Mouse (Mus musculus) heart, adult 9 months (tissue): Measurements from ENCODE around the gene Cryge.
A peak's percentile ranks its signal among the peaks of the same experiment; 100 is the strongest.
"Not testable (repeated sequence)": the region's sequence is repeated elsewhere in the genome, so short reads cannot be mapped to it uniquely, and the experiment has no call there.

Experiments
- DNase-seq, 2 experiments: peaks; one replicate each; pipeline ENCODE4 v3.0.0; 2022; ENCODE audit warnings: low spot score in 2 of 2

Gene Cryge

DNA sequence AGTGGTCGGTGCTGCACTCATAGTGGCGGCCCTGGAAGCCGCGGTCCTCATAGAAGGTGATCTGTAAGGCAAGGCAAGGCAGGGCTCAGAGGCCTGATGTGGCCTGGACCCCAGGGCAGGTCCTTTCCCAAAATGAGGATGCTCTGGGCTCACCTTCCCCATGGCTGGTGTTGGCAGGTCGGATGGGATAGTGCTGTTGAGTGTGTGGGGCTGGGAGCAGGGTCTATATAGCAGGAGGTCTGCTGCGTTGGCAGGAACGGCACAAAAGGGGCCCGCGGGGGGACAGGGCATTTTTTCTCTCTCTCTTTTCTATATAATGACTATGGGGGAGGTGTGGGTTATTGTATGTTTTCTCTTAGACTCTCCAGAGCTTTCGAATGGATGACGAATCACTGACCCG lies at the start of gene Cryge:
TSS of gene Cryge (minus strand) at position 198 of the 400 bp plus-strand sequence.
- DNase-seq = not testable (repeated sequence)

DNA sequence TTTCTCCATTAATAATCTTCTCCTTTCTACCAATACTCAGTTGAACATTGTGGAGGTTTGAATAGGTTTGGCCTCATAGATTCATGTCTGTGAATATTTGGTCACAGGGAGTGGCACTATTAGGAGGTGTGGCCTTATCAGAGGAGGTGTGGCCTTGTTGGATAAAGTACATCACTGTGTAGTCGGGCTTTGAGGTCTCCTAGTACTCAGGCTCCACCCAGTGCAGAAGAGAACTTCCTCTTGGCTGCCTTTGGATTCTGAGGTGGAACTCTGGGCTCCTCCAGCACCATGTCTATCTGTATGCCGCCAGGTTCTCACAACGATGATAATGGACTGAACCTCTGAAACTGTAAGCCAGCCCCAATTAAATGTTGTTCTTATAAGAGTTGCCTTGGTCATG lies 46.0 kb upstream of the Cryge start:
- DNase-seq = no peak

DNA sequence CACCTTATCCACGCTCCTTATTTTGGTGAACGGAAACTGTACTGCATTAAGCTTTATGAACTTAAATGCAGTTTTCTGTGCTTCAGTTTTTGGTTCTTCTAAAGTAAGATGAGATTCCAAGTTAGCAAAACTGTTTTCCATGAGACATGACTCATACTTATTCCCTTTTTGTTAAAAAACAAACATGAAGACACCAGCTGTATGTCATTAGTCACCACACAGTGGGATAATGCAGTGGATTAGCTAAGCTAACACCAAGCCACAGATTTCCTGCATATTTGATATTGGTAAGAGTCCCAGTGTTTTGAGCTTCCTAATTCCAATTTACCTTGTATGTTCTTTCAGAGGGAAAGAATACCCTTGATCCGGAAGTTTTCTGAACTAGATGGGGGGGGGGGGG lies 40.6 kb upstream of the Cryge start:
- DNase-seq = no peak

DNA sequence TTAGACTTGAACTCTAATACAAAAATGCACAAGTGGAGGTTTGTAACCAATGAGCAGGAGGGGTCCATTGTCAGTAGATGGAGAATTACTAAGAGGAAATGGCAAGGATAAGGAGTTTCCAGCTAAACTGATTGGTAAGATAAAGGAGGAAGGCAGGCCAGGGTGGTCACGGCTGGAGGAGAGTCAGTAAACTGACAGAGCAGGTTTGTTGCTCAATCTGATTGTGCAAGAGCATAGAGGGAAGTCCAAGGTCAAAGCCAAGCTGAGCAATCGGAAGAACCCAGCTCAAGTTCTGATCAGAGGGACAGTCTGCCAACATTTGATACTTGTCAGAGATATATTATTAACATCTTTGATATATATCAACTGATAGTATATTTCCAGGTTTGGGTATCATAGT lies 39.4 kb upstream of the Cryge start:
- DNase-seq = peak in 1 of 2 experiments; percentile 29

DNA sequence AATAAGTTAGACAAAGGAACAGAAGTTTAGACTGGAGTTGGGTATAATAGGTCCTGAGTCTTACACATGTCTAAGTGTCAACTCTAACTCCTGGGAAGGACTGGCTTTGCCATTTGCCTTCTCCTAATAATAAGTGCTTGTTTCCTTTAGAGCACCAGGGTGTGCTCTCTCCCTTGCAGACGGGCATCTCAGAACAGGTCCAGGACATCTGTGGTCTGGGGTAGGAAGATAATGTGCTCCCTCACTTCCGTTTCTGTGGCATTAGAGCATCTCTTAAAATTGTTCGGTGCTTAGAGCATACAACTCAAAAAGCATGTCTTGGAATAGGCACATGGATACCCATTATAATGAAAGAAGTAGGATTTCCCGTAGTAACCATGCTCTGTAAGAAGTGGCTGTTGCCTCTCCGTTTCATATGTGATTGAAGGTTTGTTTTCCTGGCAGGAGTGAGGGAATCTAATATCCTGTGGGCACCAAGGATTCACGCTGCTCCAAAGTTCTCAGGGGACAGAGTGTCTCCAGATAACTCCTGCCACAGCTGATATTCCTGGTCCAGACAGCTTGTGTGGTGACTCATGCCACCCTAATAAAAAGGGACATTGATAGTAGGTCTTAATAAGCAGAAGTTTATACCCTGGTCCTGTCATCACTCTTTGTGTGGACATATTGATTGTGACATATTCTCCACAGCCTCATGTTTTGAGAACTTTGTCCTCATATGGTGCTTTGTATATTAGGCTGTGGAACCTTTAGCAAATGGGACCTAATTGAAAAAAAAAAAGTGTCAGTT lies 37.8 kb upstream of the Cryge start:
- DNase-seq = no peak

DNA sequence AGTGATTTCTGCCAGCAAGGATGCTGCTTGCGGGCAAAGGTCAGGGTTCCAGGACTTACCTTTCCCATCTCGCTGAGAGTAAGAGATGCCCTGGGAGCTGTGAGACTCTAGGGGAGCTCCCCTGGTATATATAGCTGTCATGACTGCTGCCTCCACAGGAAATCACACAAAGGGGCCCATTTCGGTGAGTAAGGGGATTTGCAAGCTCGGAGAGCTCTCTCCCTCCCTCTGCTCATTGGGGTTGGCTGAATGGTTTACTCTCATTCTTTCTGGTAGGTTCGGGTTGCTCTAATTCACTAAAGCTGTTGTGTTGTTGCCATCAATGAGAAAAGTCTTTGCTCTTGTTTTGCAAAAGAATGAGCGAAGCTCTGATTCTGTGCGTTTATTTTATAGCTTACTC lies 31.2 kb upstream of the Cryge start, which contains the start of gene Crygb:
TSS of gene Crygb (minus strand) at position 101 of the 400 bp plus-strand sequence.
- no peak for DNase-seq

DNA sequence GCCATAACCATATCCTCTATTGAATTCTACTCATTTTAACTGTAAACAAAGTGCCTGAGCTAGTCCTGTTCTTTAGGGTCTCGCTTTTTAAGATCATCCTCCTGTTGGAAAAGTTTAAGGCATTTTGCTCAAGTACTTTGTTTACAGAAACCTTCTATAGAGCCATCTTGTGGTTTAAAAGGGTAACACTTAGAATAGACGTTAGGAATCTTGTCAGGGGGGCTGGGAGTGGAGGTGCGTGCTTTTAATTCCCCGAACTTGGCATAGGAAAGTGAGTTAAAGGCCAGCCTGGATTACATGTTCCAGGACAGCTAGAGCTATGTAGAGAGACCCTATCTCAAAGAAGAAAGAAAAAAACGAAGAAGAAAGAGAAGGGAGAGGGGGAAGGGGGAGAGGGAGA lies 24.7 kb upstream of the Cryge start:
- no peak for DNase-seq

DNA sequence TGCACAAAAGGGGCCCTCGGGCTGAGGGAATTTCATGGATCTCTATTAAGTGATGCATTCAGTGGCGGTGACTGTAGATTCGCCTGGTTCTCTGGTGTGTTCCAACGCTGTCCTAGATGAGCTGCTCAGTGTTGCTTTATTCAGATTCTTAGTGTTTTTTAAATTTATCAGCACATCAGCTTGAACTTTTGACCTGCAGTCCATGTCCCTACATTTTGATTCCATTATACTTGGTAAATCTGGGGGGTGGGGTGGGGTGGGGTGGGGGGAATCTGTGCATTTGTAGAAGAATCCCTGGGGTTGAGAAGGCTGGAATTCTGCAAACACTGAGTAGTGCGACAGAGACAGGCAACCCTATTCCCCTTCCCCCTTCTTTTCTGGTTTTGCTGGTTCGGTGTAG lies 22.6 kb upstream of the Cryge start, which contains the start of gene Crygc:
TSS of gene Crygc (minus strand) at position 101 of the 400 bp plus-strand sequence.
- no peak for DNase-seq

DNA sequence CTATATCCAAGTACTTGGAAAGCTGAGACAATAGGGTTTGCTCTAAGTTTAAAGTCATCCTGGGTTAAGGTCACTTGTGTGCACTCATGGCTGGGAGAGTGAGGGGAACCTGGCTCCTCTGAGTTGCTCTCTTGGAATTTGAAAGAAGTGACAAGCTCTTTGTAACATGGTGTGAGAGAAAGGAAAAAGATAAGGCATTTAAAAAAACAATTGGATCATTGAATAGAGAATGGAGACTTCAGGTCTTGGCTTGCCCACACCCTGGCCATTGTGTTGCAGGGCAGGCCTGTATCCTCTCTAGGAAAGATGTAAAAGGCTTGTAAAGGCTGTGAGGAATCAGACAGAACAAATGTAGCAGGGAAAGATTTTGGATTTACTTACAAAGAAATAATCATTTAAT lies 16.9 kb upstream of the Cryge start:
- no peak for DNase-seq

DNA sequence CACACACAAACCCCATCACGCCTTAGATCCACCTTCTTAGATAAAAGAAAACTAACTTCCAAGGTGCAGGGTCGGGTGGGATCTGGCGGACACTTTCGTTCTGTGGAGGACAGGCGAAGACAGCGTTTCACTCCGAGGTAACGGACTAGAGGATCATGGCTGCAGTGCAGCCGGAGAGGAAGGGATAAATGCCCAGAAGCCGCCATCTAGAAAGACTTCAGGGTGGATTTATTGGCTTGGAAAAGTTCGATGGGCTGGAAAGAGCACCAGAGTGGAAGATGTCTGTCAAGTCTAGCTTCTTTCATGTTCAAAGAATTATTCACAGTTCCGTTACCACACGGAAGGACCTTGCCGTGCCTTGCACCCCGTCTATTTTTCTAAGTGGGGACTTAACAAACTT lies 13.3 kb upstream of the Cryge start:
- DNase-seq = no peak

DNA sequence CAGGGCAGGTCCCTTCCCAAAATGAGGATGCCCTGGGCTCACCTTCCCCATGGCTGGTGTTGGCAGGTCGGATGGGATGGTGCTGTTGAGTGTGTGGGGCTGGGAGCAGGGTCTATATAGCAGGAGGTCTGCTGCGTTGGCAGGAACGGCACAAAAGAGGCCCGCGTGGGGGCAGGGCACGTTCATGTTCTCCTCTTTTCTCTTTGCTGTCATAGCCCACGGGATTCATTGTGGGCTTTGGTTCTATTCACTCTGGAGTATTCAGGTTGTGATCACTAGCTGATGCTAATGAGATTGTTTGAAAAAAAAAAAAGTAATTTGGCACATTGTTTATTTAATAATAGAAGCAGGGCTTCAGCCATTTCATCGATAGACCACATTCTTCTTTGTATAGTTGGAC lies 12.4 kb upstream of the Cryge start, which contains the start of gene Crygd:
TSS of gene Crygd (minus strand) at position 101 of the 400 bp plus-strand sequence.
- DNase-seq = no peak

DNA sequence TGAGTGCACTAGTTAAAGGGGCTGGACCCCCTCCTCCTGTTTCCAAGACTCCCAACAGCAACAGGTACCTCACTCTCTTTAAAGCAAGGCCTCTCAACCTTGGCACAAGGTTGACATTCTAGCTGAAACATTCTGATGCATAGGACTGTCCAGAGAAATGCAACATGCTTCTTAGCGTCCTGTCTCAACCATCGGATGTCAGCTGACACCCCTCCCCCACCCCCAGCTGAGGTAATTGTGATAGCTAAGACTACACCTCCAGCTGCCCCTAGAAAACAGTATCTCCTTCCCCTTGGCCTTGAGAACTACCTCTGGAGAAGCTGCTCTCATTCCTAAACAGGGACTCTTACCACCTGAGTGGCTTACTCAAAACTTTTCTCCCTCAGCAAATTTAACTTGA lies 1.2 kb upstream of the Cryge start:
- DNase-seq = no peak

DNA sequence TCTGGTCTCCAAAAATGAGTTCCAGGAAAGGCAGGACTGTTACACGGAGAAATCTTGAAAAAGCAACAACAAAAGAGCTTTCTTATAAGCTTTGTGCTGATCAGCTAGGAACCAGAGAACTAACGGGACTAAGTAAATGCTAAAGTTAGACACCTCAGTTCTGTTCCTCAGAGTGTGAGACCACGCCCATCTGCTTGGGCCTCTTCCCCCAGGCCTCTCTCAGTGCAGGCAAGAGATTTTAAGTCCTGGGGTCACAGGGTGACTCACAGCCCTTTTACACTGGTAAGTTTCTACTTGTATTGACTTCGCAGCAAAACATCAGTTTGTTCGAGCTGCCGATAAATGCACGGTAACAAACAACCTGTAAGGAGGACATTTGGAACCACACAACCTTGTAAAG lies 747 bp upstream of the Cryge start:
- no peak for DNase-seq

DNA sequence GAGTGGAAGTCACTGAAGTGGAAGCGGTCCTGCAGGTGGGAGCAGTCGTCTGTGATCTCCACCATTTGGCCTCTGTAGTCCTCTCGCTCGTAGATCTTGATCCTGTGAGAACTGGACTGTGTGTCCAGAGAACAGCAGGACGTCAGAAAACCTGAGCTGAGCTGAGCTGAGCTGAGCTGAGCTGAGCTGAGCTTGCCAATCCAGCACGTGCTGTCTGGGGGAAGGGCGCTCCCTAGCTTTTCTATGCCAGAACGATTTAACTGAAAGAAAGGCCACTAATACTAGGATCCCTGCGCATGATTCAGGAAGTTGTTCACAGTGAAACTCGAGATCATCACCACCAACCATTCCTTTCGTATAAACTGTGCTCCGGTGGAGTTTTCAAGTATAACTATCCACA lies 2.2 kb downstream of the Cryge start:
- DNase-seq = no peak

DNA sequence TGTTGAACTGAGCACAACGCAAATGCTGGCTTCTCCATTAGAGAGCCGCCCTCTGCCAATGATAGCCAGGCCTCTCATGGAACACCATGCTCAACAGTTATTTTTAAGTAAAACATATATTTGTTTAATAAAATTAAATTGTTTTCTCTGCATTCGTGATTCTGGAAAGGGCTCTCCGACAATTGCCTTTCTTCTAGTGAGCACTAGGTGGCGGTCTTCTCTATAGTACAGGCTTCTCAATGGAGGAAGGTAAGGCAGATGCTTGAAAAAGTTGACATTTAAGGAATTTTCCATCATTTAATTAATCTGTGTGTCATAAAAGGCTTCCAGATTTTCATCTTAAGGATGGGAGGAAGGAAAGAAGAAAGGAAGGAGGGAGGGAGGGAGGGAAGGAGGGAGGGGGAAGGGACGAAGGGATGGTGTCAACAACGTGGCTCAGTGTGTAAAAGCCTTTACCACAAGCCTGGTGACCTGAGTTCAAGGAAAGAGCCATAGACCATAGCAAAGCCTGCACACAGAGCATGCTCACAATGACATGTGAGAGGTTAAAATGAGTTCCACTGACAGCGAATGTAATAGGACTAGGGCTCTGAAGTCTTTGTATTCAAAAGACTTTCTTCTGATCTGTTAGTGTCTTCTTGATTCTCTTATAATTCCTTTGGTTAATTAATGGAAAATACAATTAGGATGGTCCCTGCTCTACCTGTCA lies 4.4 kb downstream of the Cryge start:
- peak in 1 of 2 experiments; percentile 4 for DNase-seq

DNA sequence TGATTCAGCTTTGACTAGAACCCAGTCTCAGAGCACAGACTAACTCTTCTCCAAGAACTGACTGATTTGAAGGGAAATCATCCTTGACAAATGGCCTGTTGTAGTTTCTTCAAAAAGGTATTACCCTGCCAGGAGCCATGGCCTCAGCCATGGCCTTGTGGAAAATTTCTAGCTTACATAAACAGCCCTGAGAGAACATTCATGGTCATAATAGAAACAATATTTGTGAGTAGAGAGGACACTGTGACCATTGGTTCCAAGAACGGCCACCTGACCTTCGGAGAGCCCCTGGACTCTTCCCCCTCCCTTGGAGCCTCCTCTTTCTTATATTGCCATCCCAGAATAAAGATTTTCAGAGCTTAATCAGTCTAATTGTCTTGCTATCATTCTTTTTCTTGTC lies 7.5 kb downstream of the Cryge start:
- DNase-seq = no peak

DNA sequence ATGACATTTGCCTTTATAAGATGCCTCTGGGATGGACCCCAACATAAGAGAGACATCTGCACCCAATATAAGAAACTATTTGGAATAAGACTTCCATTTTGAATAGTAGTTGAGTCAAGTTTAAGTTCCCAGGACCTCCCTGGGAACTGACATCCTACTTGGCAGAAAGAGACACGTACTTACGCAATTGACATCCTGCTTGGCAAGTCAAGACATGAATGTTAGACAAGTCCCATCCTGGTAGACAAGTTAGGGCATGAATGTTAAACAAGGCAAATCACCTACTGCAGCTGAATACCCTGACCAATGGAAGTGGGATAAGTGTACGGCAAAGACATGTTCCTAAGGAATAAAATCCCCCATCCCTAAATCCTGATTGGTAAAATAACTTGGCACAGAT lies 9.1 kb downstream of the Cryge start:
- DNase-seq = no peak

DNA sequence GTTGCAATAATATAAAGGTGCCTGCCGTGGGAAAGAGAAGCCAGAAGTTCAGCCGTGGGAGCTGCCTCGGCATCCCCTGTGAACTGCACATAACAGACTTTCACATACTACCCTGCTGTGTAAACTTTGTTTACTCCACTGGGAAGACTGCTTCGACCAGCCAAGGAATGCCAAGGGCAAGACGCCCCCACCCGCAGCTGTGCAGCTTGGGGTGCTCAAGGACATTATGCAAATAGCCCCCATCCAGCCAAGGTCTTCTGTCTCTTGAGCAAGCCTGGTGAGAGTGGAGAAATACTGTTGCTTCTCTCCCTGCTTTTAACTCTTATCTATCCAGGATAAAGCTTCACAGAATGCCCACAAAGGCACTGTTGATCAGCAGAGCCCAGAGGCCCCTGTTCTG lies 10.1 kb downstream of the Cryge start:
- DNase-seq = no peak

DNA sequence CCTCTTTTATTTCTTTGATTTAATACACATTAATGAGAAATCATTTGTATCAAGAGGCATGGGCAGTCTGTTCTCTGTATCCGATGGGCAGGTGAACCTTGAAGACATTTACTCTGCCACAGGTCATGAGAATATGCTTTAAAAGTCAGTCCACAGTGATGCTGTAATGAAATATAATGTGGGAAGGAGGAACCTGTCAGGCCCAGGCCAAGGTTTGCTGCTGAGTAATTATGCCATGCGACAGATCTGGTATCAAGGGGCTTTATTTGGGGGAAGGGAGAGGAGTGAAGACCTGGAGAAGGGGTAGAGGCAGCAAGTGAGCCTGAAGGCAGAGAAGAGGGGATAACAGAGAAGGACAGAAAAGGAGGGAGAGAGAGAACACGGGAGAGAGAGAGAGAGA lies 11.3 kb downstream of the Cryge start:
- DNase-seq = no peak

DNA sequence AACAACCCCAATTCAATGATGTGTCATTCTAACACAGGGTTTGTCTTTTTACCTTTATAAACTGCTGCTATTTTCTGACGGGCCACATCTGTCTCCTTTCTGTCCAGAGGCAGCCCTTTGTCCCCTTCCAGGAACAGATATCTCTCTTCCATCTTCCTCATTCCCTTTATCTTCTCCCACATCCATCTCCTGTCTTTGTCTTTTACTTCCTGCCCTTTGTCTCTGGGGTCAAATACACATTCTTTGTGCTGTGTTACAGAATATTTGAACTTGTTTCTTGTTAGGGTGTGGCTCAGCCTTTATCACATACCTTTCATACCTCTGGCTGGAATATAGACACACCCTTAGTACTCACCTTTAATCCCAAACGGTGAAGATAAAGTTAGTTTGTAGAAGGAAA lies 13.4 kb downstream of the Cryge start:
- DNase-seq = no peak

DNA sequence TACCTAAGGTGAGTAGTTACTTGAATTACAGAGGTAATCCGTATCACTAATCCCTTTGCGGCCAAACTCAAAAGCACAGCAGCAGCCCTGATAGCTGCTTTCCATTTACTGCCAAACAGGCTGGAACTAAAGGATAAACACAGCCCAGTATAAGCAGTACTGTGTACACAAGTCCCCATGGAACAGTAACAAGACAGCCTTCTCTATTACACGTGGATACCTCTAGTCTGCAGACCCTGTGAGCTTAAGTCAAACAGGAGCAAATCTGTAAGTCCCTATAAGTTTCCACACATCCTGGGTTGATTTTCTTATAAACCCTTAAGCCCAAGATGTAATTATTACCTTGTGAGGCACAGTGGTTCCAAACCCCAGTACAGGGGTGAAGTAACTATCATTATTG lies 15.4 kb downstream of the Cryge start:
- DNase-seq = no peak

DNA sequence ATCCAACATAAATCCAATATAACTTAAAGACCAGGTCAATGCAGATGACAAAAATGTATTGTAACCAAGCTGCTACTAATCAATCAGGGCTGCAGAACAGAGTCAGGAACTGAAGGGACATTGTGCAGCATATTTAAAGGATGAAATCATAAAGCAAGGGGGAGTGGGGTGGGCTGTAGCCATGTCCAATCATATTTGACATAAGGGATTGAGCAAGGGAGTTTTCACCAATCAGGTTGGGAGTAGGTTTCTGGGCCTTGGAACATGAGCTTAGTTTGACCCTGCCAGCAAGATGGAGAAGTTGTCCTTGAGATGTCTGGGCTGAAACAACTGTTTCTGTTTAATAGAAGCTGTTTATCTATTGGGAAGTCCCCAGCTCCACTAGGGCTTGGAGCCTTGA lies 18.3 kb downstream of the Cryge start, which contains the start of gene Akr1cl:
TSS of gene Akr1cl (minus strand) at position 119 of the 400 bp plus-strand sequence.
- DNase-seq = no peak

DNA sequence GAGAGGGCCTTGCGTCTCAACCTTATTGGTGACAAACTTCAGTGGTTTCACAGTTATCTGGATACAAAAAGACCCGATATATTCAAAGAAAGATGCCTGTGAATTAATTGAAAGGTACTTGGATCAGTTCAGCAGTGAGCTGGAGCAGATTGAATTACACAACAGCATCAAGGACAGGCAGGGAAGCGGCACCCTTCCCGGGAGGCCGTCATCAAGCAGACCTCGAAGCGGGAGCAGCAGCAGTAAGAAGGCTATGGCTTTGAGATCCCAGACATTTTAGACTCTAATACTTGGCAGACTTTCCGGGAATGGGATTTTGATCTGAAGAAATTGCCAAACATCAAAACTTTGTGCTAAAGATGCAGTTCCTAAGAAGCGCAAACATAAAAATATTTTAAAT lies 22.7 kb downstream of the Cryge start:
- no peak for DNase-seq
